Mouse (Mus musculus): ENCODE data around the gene Mgat4a.

Mgat4a gene

GRCm38 (mm10) chr1:37399734-37400133 is 141.1 kb downstream of the Mgat4a start:
- DNase-seq (ENCODE audit: low spot score in 2 of 2) = no peak

GRCm38 (mm10) chr1:37398961-37399360 is 141.9 kb downstream of the Mgat4a start:
- no peak for DNase-seq (ENCODE audit: low spot score in 2 of 2)

- DNase-seq (ENCODE audit: low spot score in 2 of 2) = no peak
These were observed 144.3 kb downstream of the Mgat4a start for GRCm38 (mm10) chr1:37396481-37396880.

- peak; percentile 28 to 62 for DNase-seq (ENCODE audit: low spot score in 2 of 2)
These were observed 147.6 kb downstream of the Mgat4a start for GRCm38 (mm10) chr1:37393174-37393573.
